Mouse (Mus musculus) thymus, postnatal 36 days (tissue): ENCODE results near the gene Ripply3.
"Not testable (repeated sequence)": the region's sequence is repeated elsewhere in the genome, so short reads cannot be mapped to it uniquely, and the experiment has no call there.

Source experiments
- DNase-seq, 2 experiments: peaks; one replicate each; pipeline ENCODE4 v3.0.0; 2022; ENCODE audit warnings: mixed read lengths in 2 of 2

Gene Ripply3

GRCm38 (mm10) chr16:94315215-94315614 is 13.0 kb upstream of the Ripply3 start:
- DNase-seq = no peak

- DNase-seq = no peak
These were observed 10.5 kb upstream of the Ripply3 start for GRCm38 (mm10) chr16:94317752-94318151.

GRCm38 (mm10) chr16:94320223-94320622 is 8.0 kb upstream of the Ripply3 start:
- no peak for DNase-seq

GRCm38 (mm10) chr16:94323681-94324080 is 4.5 kb upstream of the Ripply3 start:
- no peak for DNase-seq

GRCm38 (mm10) chr16:94326008-94326407 is 2.2 kb upstream of the Ripply3 start:
- no peak for DNase-seq

GRCm38 (mm10) chr16:94328881-94329867 is 954 bp downstream of the Ripply3 start:
- DNase-seq = no peak

GRCm38 (mm10) chr16:94330429-94330828 is 2.2 kb downstream of the Ripply3 start:
- no peak for DNase-seq

GRCm38 (mm10) chr16:94331233-94331885 is 3.1 kb downstream of the Ripply3 start:
- DNase-seq = no peak

- DNase-seq = peak; percentile 58 to 69
These were observed 3.6 kb downstream of the Ripply3 start for GRCm38 (mm10) chr16:94331886-94332252.

- no peak for DNase-seq
These were observed 7.4 kb downstream of the Ripply3 start for GRCm38 (mm10) chr16:94335656-94336055.

- not testable (repeated sequence) for DNase-seq
These were observed 11.2 kb downstream of the Ripply3 start for GRCm38 (mm10) chr16:94339164-94340160.

GRCm38 (mm10) chr16:94345733-94346132 is 17.5 kb downstream of the Ripply3 start:
- DNase-seq = no peak

- no peak for DNase-seq
These were observed 19.0 kb downstream of the Ripply3 start for GRCm38 (mm10) chr16:94347080-94347731.

GRCm38 (mm10) chr16:94348779-94349178 is 20.6 kb downstream of the Ripply3 start:
- no peak for DNase-seq

- no peak for DNase-seq
These were observed 21.5 kb downstream of the Ripply3 start for GRCm38 (mm10) chr16:94349588-94350286.

GRCm38 (mm10) chr16:94350287-94350677 is 22.1 kb downstream of the Ripply3 start:
- DNase-seq = no peak

GRCm38 (mm10) chr16:94354450-94354849 is 26.2 kb downstream of the Ripply3 start:
- peak; percentile 30 to 52 for DNase-seq

GRCm38 (mm10) chr16:94356046-94356445 is 27.8 kb downstream of the Ripply3 start:
- DNase-seq = no peak

GRCm38 (mm10) chr16:94356776-94357494 is 28.7 kb downstream of the Ripply3 start:
- no peak for DNase-seq

GRCm38 (mm10) chr16:94358091-94358490 is 29.9 kb downstream of the Ripply3 start:
- no peak for DNase-seq
